Mouse (Mus musculus) adrenal gland, adult 18-20 months (tissue): ENCODE measurements at regions not wholly inside any gene's neighbourhood (a gene's known extent, or its start where the extent isn't known, plus 50 kb on each side); places are given as distances from the start of the nearest gene placed in this dataset.

Experiments
- DNase-seq, 2 experiments: peaks; one replicate each; pipeline ENCODE4 v3.0.0; 2021 to 2022; ENCODE audit warnings: low spot score in 2 of 2

- DNase-seq = peak; percentile 38 to 42
These were observed 227.1 kb downstream of the Mef2c start for GRCm38 (mm10) chr13:83730713-83731480.

- DNase-seq = no peak
These were observed 227.7 kb downstream of the Mef2c start for GRCm38 (mm10) chr13:83731481-83732006.

DNA sequence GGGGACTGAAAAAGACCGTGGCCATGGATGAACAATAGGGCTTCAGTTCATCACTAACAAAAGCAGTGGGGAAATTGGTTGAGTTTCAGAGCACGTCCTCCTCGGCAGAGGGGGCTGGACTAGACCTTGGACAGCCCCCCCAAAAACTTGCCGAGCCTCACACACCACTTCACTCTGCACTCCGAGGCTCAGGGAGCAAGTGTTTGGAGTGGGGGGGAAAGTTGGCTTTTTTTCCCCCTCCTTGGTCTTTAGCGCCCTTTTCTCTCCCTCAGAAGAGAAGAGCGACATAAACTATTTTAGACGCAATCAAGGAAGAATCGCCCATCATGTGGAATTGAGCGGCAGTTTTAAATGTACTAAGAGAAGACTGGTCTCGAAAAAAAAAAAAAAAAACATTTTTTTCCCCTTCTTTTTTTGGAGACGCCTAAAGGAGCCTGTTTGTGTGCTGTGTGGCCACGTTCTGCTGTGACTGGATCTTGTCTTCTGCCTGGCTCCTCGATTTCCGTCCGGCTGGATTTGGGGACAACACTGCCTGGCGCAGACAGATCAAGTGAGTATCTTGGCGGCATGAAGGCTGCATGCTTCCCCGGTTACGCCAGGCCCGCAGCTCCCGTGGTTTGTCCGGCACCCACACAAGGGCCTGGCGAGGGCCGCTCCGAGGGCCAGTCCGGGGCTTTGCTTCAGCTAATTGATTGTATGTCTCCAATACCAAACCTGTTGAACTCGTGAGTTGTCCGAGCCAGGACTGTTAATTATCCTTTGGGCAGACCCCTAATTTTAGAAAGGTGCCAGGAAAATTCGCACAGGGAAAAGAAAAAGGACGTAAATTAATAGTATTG, 228.7 kb downstream of the Mef2c start:
- no peak for DNase-seq

DNA sequence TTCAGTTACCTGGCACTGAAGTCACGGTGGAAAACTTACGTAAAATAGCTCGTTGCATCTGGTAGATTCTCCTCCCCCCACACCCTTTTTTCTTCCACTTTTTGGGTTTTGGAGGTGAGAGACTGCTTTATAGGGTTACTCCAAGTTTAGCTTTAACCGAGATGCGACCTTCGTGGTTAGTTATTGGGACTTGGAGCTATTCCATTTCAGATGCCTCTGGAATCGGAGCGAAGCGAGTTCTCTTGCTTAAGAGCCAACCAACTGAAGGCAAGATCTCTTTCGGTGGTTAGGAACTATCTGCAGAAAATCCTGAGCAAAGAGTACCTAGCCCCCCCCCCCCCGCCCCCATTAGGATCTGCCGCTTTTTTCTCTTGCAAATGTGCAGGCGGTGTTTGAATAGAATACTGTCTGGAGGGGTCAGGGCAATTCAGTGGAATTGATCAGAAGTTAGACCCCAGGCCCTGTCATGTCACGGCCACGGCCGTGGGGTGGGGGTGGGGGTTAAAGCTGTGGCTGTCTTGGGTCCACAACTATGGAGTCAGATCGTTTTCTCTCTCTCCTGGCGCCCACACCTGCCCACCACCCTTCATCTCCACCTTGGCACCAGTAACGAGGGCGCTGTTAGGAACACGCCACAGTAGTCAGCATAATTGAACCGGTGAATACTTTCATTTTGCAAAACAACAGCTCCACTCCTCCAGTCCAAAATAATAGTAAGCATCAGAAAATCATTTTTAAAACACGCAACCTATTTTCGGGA, 229.6 kb downstream of the Mef2c start:
- no peak for DNase-seq

- DNase-seq = no peak
These were observed 230.3 kb downstream of the Mef2c start for GRCm38 (mm10) chr13:83733991-83734610.

DNA sequence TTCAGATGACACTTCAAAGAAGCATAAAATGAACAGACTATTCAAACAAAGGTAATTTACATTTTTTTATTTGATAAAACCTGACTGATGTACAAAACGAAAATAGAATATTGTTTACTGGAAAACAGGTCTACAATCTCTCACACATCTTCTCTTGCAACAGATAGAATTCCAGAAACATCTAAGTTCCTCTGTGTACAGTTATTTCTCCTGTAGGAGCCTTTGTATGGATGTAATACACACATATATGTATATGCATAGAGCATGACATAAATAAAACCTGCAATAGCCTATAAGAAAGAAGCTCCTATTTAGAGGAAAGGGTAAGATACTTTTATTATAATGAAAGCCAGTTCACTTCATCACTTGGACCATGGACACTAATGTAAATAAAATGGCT, 230.8 kb downstream of the Mef2c start:
- DNase-seq = no peak

GRCm38 (mm10) chr13:83735101-83735500, 231.3 kb downstream of the Mef2c start:
- no peak for DNase-seq

DNA sequence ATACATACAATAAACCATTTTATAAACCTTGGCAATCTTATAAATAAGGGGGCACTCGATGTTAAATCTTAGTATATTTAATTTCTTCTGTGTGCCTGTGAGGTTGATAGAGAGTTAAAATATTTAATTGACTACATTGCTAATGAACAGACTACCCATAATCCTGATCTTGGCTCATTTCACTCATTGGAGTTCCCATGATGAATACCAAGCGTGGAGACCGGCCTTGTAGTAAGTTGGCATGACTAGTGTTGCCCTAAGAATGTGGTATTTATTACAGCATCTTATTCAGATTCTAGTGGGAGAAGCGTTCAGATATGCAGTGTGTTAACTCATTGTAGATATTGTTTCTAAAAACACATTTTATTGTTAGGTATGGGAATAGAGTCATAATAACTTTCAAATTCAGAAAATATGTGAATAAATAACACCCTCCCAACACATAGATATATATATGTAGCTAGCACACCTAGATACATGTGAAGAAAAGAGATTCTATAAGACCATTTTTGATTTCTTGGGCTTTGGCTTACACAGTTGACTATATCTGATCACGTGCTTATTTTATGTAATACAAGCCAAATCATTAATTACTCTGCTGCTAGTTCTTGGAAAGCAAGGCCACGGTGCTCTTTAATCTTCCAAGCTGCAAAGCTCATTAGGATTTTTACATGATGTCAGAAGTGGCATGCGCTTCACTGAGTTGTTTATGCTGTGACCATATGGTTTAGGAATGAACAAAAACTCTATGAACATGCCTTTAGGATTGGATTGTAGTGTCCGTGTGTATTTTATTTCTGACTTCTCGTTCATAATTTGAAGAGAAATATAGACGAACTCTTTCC, 232.0 kb downstream of the Mef2c start:
- no peak for DNase-seq

DNA sequence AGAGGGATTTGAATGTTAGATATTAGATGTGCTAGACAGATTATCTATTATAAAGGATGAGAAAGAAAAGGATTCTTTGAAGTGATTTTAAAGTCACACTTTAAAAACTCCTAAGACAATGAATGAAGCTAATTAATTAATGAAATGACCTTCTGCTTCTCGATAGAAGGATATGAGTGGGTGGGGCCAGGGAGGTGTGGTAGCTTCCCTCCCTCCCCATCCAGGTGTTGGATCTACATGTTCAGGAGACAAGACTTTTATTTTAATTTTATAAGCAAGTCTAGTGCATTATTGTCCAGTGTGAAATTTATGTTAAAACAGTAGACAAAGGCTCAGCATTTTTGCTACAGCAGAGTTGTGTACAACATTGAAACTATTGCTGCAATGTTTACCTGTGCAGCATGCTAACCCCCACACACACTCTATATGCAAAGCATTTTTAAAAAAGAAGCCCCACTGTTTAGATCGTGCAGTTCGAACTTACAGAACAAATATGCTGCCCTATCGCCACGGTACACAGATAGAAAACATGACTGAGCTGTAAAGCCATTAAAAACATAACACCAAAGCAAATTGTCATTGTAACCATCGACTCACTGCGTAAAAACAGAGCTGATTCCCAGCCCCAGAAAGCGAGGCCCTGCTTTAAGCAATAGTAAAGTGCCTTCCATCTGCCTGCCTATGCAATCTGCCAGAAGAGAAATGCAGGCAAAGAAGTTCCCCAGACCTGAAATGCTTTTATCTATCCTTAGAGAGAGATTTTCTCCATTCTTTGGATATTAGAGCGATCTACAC, 233.4 kb downstream of the Mef2c start:
- DNase-seq = no peak

GRCm38 (mm10) chr13:83737826-83738527, 234.1 kb downstream of the Mef2c start:
- DNase-seq = no peak

DNA sequence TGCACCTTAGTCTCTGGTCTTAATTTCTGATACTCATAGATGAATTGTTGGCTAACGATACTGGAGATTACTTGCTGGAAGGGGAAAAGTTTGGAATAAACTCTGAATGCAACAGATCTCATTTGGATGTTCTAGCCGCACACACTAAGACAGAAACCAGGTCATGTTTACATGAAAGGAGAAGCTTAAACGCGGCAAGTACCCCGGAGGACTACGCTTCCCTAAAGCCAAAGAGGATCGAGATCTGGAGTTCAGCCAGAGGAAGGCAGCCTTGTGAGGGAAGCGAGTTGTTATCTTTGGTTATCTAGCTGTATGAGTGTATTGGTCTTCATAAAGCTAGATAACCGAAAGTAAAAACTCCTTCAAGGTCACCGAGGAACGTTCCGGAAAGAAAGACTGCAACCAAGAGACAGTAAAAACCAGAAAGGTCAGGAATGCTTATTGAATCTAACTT, 234.7 kb downstream of the Mef2c start:
- DNase-seq = no peak

DNA sequence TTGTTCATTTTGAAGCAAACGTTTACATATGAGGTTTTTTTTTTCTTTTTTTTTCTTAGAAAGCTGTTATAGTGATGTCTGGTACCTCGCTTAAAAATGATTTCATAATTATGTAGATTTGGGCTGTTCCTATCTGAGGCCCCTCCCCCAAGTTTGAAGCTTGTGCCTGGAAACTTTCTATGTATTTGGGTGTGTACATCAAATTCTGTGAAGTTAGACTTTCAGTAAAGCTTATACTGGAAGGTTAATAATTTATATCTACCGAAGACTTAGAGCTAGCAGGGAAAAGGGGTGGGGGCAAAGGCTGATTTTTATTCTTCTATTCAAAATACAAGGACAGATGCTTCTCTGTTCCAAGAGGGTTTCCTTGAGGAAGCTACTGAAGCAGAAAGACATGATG, 235.3 kb downstream of the Mef2c start:
- DNase-seq = no peak

- no peak for DNase-seq
These were observed 235.8 kb downstream of the Mef2c start for GRCm38 (mm10) chr13:83739541-83740061.

GRCm38 (mm10) chr13:83740101-83740500, 236.3 kb downstream of the Mef2c start:
- DNase-seq = no peak

- no peak for DNase-seq
These were observed 236.9 kb downstream of the Mef2c start for GRCm38 (mm10) chr13:83740771-83741170.

DNA sequence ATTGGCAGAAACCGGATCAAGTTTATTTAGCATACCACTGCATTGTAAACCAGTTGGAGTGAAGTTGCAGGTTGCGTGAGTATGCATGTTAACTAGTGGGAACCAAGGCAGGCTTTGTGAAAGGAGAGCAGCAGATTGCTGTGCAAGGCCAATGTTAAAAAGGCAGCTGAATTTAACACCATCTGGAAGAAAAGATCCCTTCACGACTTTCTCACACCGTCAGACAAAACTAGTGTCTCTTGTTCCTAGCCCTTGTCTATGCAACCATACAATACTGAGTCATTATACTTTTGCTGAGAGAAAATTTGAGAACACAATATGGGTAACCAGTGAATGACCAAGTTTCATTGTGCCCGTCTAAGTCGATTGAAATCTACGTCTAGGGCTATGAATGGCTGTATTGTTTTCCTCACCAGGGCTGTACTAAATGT, 237.8 kb downstream of the Mef2c start:
- no peak for DNase-seq

DNA sequence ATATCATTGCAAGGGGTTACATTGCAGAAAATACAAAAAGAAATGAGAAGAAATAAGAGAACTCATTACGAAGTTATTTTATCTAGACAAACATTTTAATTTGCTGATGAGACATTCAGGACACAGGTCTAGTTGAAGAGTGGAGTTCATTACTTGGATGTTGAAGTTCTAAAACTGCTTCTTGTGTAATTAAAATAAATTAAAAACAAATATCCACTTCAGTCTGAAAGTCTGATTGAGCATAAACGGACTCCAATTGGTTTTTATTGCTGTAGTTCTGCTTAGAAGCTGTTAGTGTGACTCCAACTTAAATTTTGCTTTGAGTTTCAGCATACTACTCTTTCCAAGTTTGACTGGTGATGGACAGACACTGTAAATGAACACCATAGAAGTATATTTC, 238.3 kb downstream of the Mef2c start:
- DNase-seq = no peak

DNA sequence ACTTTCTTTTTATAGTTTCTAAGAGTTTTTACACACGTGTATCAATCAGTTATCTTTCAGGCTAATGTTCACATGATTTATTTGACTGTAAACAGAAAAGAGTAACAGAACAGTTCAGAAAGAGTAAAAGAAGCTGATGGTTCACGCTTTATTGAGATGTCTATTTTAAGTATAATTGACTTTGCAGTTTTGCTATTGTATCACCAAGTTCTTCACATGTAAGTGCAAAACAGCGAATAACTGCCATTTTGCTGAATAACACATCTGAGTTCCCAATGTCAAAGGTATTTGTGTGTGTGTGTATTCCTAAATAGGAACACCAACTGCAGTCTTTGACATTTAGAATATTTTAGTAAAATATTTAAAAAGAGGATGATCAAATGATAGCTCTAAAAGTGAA, 238.7 kb downstream of the Mef2c start:
- no peak for DNase-seq
